Mouse (Mus musculus) heart, embryonic 12.5 days (tissue): ENCODE results near the gene Sycp2l. TPM values are rescaled to one million over a fixed set of nuclear protein-coding genes. Genes with fewer than 3 reads are reported as not detected.

Experiments
- polyA plus RNA-seq: library from polyadenylated mRNA; unstranded; fragments of >200 nt; fragmentation: Nextera tagmentation; extraction: Ambion mirVana; gene quantifications from 2 replicates; pipeline ENCODE4 v1.2.1, GENCODE M21; 2016

Sycp2l gene
- polyA plus RNA-seq, 1 experiment from 2014 or later: not detected

Other genes with a start within 250 kb of the Sycp2l start
- gene Pak1ip1, start 113.3 kb upstream of the Sycp2l start, polyA plus RNA-seq: 54.2 and 55.5 TPM in 2 replicates
- 211 and 228 TPM in 2 replicates for gene Tmem14c, start 98.0 kb upstream of the Sycp2l start, polyA plus RNA-seq
- 0.24 and 0.38 TPM in 2 replicates for gene Mak, start 34.6 kb upstream of the Sycp2l start, polyA plus RNA-seq
- not detected in 2 replicates for gene Gcm2, start 3.3 kb upstream of the Sycp2l start, polyA plus RNA-seq
- gene Elovl2, start 106.1 kb downstream of the Sycp2l start, polyA plus RNA-seq: 1.9 and 2.1 TPM in 2 replicates
- gene Smim13, start 135.5 kb downstream of the Sycp2l start, polyA plus RNA-seq: 13.6 and 14.5 TPM in 2 replicates
- gene Gm17364, start 159.7 kb downstream of the Sycp2l start, polyA plus RNA-seq: not detected in 2 replicates